Mouse (Mus musculus): ENCODE results near the gene Trafd1. TPM values are rescaled to one million over a fixed set of nuclear protein-coding genes. Genes with fewer than 3 reads are reported as not detected.

Trafd1 gene
- polyA plus RNA-seq, 1 experiment, result 34.5 TPM

DNA sequence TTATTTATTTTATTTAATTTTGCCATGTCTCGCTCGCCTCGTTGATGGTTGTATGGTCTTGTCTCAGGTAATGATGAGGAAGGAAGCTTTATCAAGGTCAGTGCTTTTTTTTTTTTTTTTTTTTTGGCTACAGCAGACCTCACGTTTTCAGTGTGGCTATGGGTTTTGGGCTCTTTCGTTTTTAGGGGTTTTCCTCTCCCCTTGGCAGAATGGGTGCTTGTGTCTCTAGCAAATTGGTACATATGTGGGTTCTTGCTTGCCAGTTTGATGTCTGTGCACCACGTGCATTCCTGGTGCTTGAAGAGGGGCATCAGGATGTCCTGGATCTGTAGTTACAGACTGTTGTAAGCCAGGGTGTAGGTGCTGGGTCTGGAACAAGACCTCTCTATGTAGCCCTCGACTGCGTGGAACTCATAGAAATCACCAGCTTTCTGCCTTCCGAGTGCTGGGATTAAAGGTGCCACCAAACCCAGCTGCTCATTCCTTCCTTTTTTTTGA is 13.6 kb upstream of the Trafd1 start:
- Histone ChIP-seq H3K27ac (ENCODE audit: insufficient read depth, low read length) (no peak overlapping the region), H3K4me1 (ENCODE audit: control insufficient read depth, insufficient read depth, low read length) (peaks cover 5% of the 10 kb centered on the region), H3K4me3 (ENCODE audit: insufficient read depth, low read length) (peak overlapping the region; percentile 100)
- no peak for TF ChIP-seq CTCF (IDR thresholded peaks at IDR 0.05; ENCODE audit: borderline replicate concordance, insufficient read depth, low read length)
- TF ChIP-seq POLR2A (IDR thresholded peaks at IDR 0.05; ENCODE audit: low read depth, low read length), result no peak

DNA sequence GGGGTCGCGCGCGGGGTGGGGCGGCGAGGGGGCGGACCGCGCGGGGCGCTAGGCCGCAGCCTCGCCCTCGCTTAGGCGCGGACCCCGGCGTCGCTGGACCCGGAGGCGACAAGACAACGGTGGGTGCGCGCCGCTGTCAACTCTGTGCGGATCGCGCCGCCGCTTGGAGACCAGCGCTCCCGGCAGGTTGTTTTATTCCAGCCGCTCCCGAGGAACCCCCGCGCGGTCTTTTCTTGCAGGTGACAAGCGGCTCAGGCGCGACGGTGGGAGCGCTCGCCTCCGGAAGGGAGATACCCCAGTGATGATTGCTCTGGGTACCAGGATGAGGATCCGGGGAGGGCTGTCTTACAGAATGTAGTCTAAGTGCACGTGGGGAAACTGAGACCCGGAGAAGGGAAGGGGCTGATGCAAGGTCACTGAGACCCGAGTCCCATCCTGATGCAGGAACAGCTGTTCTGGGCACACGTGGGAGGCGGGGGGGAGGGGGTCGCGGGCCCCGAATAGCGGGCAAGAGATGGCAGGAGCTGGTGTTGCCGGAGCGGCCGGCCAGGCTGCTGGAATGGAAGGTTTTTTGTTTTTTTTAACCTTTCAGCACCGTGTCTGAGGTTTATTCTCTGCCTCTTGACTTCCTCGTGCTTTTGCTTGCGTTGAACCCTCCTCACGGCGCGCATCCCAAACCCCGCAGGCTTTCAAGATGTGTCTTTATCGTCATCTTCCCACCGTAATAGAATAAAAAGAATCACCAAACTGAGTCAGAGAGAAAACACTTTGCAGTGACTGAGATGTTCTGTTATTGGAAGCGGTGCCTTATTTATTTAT is 12.9 kb upstream of the Trafd1 start:
- Histone ChIP-seq H3K4me3 (ENCODE audit: insufficient read depth, low read length) (peak overlapping the region; percentile 100), H3K27ac (ENCODE audit: insufficient read depth, low read length) (no peak overlapping the region), H3K4me1 (ENCODE audit: control insufficient read depth, insufficient read depth, low read length) (peaks cover 5% of the 10 kb centered on the region)
- TF ChIP-seq CTCF (IDR thresholded peaks at IDR 0.05; ENCODE audit: borderline replicate concordance, insufficient read depth, low read length) (no peak), POLR2A (IDR thresholded peaks at IDR 0.05; ENCODE audit: low read depth, low read length) (no peak)

DNA sequence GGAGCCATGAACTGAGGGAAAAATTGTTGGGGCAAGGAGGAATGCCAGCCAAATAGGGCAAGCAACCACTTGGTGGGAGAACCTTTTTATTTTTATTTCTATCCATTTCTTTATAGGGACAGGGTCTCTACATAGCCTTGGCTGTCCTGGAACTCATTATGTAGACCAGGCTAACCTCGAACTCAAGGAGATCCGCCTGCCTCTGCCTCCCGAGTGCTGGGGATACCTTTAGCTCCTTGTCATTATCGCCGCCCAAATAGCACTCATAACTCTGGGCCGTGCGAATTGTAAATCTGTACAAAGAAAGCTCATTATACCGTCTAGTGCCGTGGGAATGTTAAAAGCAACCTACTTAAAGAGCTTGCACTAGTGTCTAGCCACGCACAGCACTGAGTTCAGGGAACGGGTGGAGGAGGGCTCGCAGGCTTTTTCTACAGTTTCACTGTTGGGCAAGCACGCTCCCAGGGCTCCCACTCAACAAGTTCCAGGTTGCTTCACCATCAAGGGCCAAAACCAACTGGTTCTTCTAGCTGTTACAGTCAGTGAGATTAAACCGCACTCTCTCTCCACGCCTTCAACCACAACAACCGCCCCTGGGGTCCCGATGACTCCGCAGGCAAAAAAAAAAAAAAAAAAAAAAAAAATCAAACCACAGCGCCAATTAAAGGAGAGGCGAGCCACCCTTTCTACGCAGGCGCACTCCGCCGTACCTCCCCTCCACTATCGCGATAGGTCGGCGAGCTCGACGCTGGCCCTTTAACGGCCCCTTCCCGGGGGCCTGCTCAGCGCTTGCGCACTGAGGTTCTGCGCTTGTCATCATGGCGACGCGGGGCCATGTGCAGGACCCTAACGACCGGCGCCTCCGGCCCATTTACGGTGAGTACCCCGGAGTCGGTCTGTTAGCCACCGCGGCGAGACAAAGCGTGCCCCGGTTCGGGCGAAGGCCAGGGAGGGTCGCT is 12.0 kb upstream of the Trafd1 start, which contains the start of gene Naa25:
Naa25 (plus strand) TSS at position 750 of the 959 bp plus-strand sequence.
- peak within 1 kb of the TSS; percentile 53 for H3K27ac ChIP-seq (ENCODE audit: insufficient read depth, low read length)
- H3K4me3 ChIP-seq (ENCODE audit: insufficient read depth, low read length), result peak within 1 kb of the TSS; percentile 100
- H3K4me1 ChIP-seq (ENCODE audit: control insufficient read depth, insufficient read depth, low read length), result peaks cover 5% of the 10 kb centered on the region
- peak; percentile 62 for TF ChIP-seq POLR2A (IDR thresholded peaks at IDR 0.05; ENCODE audit: low read depth, low read length)
- no peak for TF ChIP-seq CTCF (IDR thresholded peaks at IDR 0.05; ENCODE audit: borderline replicate concordance, insufficient read depth, low read length)

DNA sequence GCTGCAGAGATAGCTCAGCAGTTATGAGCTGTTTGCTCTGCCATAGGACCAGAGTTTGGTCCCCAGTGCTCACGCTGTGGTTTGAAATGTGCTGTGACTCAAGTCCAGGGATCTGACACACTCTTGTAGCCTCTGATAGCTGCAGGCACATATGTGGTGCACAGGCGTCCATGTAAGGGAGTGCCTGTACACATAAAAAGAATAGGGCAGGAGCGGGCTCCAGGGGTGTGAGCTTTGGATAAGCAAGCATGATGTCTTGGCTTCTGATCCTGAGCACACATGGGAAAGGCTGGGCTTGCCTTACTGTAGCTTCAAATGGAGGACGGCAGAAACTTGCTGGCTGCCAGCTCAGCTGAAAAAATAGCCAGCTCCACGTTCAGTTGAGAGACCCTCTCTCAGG is 10.2 kb upstream of the Trafd1 start:
- Histone ChIP-seq H3K4me3 (ENCODE audit: insufficient read depth, low read length) (no peak overlapping the region), H3K27ac (ENCODE audit: insufficient read depth, low read length) (no peak overlapping the region), H3K4me1 (ENCODE audit: control insufficient read depth, insufficient read depth, low read length) (peaks cover 5% of the 10 kb centered on the region)
- TF ChIP-seq CTCF (IDR thresholded peaks at IDR 0.05; ENCODE audit: borderline replicate concordance, insufficient read depth, low read length), result no peak
- no peak for TF ChIP-seq POLR2A (IDR thresholded peaks at IDR 0.05; ENCODE audit: low read depth, low read length)

DNA sequence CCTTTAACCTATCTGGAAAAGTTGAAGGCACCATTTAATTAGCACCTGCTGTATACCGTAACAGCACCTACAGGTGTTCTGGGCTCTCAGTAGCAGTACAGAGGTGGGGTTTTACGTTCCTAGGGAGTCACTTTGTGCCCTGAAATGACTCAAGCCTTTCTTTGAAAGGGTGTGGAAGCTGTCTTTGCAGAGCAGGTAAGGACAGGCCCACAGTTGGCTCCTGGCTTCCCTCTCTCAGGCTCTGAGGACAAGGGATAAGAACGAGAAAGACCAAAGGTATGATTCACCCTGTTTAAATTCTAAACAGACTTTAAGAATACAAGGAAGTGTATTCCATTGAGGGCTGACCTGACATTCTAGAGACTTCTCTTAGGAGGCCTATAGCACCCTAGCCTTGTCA is 8.0 kb upstream of the Trafd1 start:
- no peak overlapping the region for H3K4me3 ChIP-seq (ENCODE audit: insufficient read depth, low read length)
- H3K27ac ChIP-seq (ENCODE audit: insufficient read depth, low read length), result no peak overlapping the region
- TF ChIP-seq CTCF (IDR thresholded peaks at IDR 0.05; ENCODE audit: borderline replicate concordance, insufficient read depth, low read length) (no peak), POLR2A (IDR thresholded peaks at IDR 0.05; ENCODE audit: low read depth, low read length) (no peak)
- no peaks in the 10 kb centered on the region for H3K4me1 ChIP-seq (ENCODE audit: control insufficient read depth, insufficient read depth, low read length)

DNA sequence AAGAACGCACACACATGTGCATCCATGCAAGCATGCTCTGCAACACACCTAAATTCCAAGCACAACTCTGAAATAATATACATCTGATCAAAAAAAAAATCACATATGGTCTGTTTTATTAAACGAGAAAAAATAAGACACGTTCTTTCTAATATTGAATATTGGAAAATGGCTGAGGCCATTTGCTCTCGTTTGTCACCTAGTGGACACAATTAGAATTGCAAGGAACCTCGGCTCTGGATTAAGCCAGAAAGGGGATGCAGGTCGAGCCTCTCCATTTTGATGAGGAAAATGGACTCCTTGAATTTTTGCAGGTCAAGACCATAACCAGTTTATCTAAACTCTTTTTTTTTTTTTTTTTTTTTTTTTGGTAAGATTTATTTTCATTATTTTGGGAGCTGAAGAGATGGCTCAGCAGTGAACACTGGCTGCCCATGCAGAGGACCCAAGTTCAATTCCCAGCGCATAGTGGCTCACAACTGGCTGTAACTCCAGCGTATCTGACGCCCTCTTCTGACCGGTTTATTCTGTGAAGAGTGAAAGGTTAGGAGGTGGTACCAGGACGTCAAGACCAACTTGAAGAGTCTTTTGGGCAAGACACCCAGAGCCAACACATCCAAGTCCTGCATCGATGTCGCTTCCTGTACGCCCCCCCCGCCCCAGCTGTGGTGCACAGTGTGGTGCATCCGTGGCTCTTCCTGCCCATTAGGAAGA is 7.4 kb upstream of the Trafd1 start:
- TF ChIP-seq CTCF (IDR thresholded peaks at IDR 0.05; ENCODE audit: borderline replicate concordance, insufficient read depth, low read length) (no peak), POLR2A (IDR thresholded peaks at IDR 0.05; ENCODE audit: low read depth, low read length) (no peak)
- H3K27ac ChIP-seq (ENCODE audit: insufficient read depth, low read length), result no peak overlapping the region
- H3K4me3 ChIP-seq (ENCODE audit: insufficient read depth, low read length), result no peak overlapping the region
- H3K4me1 ChIP-seq (ENCODE audit: control insufficient read depth, insufficient read depth, low read length), result no peaks in the 10 kb centered on the region

DNA sequence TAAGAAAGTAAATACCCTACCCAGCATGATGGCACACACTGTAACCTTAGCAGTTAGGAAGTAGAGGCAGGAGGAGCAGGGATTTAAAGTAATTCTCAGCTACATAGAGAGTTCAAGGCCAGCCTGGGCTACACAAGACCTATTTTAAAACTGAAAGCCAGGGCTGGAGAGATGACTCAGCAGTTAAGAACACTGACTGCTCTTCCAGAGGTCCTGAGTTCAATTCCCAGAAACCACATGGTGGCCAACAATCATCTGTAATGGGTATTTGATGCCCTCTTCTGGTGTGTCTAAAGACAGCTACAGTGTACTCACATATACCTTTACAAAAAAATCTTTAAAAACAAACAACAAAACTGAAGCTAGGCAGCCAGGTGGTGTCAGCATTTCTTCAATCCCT is 4.3 kb upstream of the Trafd1 start:
- TF ChIP-seq POLR2A (IDR thresholded peaks at IDR 0.05; ENCODE audit: low read depth, low read length) (no peak), CTCF (IDR thresholded peaks at IDR 0.05; ENCODE audit: borderline replicate concordance, insufficient read depth, low read length) (no peak)
- H3K4me1 ChIP-seq (ENCODE audit: control insufficient read depth, insufficient read depth, low read length), result 0 out of 2 replicates have a peak, but pooled peaks cover 3% of the 10 kb centered on the region
- no peak overlapping the region for H3K4me3 ChIP-seq (ENCODE audit: insufficient read depth, low read length)
- H3K27ac ChIP-seq (ENCODE audit: insufficient read depth, low read length), result no peak overlapping the region

DNA sequence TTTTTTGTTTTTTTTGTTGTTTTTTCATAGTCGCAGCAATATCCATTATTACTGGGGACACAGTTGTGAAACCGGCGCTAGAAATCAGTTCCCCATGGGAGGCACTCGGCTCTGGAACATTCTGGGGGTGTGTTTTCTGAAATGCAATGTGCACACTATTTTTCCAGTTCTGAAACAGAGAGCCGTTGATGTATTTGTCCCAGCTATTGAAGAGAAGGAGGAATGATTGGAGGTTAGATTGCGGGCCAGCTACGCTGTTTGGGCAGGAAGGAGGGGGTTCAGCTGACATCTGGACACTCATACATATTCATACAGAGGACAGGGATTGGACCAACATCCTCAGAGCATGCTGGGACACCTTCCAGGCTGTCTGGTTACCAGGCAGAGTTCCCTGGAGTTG is 3.7 kb upstream of the Trafd1 start:
- Histone ChIP-seq H3K4me3 (ENCODE audit: insufficient read depth, low read length) (no peak overlapping the region), H3K4me1 (ENCODE audit: control insufficient read depth, insufficient read depth, low read length) (0 out of 2 replicates have a peak, but pooled peaks cover 3% of the 10 kb centered on the region), H3K27ac (ENCODE audit: insufficient read depth, low read length) (no peak overlapping the region)
- TF ChIP-seq POLR2A (IDR thresholded peaks at IDR 0.05; ENCODE audit: low read depth, low read length) (no peak), CTCF (IDR thresholded peaks at IDR 0.05; ENCODE audit: borderline replicate concordance, insufficient read depth, low read length) (no peak)

DNA sequence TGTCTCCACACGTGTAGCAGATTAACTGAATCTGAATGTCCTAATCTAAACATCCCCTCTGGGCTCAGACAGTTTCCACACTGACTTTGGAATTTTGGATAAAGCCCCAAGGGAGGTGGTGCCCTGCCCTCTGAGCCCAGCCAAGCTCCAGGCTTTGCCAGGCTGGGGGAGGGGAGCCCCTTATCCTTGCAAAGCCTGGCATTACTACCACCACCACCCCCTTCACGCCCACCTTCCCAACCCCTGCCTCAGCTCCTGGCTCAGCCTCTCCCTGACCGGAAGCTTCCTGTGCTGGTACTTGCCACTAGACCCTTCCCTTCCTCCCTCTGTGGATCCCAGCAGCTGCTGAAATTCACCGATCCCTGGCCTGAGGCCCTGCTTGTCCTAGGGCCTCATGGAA is 1.7 kb upstream of the Trafd1 start:
- Histone ChIP-seq H3K27ac (ENCODE audit: insufficient read depth, low read length) (0 out of 2 replicates have a peak overlapping the region, but pooled peaks have one; percentile 35), H3K4me3 (ENCODE audit: insufficient read depth, low read length) (no peak overlapping the region), H3K4me1 (ENCODE audit: control insufficient read depth, insufficient read depth, low read length) (0 out of 2 replicates have a peak, but pooled peaks cover 3% of the 10 kb centered on the region)
- TF ChIP-seq POLR2A (IDR thresholded peaks at IDR 0.05; ENCODE audit: low read depth, low read length) (no peak), CTCF (IDR thresholded peaks at IDR 0.05; ENCODE audit: borderline replicate concordance, insufficient read depth, low read length) (no peak)
